Mouse (Mus musculus) MEL (cell line): ENCODE measurements around the gene Ap4b1. TPM values are rescaled to one million over a fixed set of nuclear protein-coding genes. Genes with fewer than 3 reads are reported as not detected.

Experiments
- DNase-seq: peaks from one replicate; pipeline ENCODE4 v3.0.0; 2011; ENCODE audit warnings: low read depth, low spot score
- H3K27ac ChIP-seq: 2 replicates; pipeline ENCODE4 v1.5.1; 2012; ENCODE audit warnings: low read depth, mild to moderate bottlenecking, control low read depth, low read length, moderate library complexity; ENCODE audit not compliant: control insufficient read depth
- H3K27me3 ChIP-seq, 2 experiments: fragments of 150-350 bp in 1 of 2; sonication (generic) in 1 of 2; 2 replicates each; pipeline ENCODE4 v1.6.1; 2012; ENCODE audit warnings: low read length in 2 of 2, mild to moderate bottlenecking in 2 of 2, improper control_type of control experiment in 1 of 2, moderate library complexity in 1 of 2; ENCODE audit not compliant: insufficient read depth in 2 of 2, control insufficient read depth in 1 of 2
- H3K36me3 ChIP-seq, 2 experiments: 2 replicates each; pipeline ENCODE4 v1.6.1; 2012 to 2014; ENCODE audit warnings: low read length in 2 of 2, improper control_type of control experiment in 1 of 2, inconsistent platforms in 1 of 2, mild to moderate bottlenecking in 1 of 2; ENCODE audit not compliant: insufficient read depth in 2 of 2, control insufficient read depth in 1 of 2
- H3K4me1 ChIP-seq, 2 experiments: fragments of 150-350 bp in 1 of 2; sonication (generic) in 1 of 2; 2 replicates each; pipeline ENCODE4 v1.6.1; 2012; ENCODE audit warnings: low read length in 2 of 2, improper control_type of control experiment in 1 of 2, mild to moderate bottlenecking in 1 of 2; ENCODE audit not compliant: insufficient read depth in 2 of 2, control insufficient read depth in 1 of 2
- H3K4me3 ChIP-seq, 2 experiments: fragments of 150-350 bp in 1 of 2; sonication (generic) in 1 of 2; 2 replicates each; pipeline ENCODE4 v1.5.1; 2012; ENCODE audit warnings: low read depth in 2 of 2, low read length in 2 of 2, mild to moderate bottlenecking in 2 of 2, moderate library complexity in 2 of 2, control low read depth in 1 of 2, improper control_type of control experiment in 1 of 2; ENCODE audit not compliant: control insufficient read depth in 1 of 2, insufficient read depth in 1 of 2
- H3K79me2 ChIP-seq: 2 replicates; pipeline ENCODE4 v1.6.1; 2012; ENCODE audit warnings: mild to moderate bottlenecking, low read length, moderate library complexity; ENCODE audit not compliant: control insufficient read depth, poor library complexity, insufficient read depth
- H3K9ac ChIP-seq: 2 replicates; pipeline ENCODE4 v1.6.1; 2012; ENCODE audit warnings: low read depth, mild to moderate bottlenecking, control low read depth, low read length, moderate library complexity; ENCODE audit not compliant: control insufficient read depth, poor library complexity, severe bottlenecking
- H3K9me3 ChIP-seq: fragments of 150-350 bp; sonication (generic); replicated peaks from 2 replicates; pipeline ENCODE4 v1.6.1; 2012; ENCODE audit warnings: mild to moderate bottlenecking, low read length, improper control_type of control experiment, moderate library complexity; ENCODE audit not compliant: insufficient read depth
- BHLHE40 ChIP-seq: IDR thresholded peaks from 2 replicates; pipeline ENCODE4 v1.6.1; 2012; ENCODE audit warnings: low read depth, mild to moderate bottlenecking, inconsistent platforms, low read length, improper control_type of control experiment, borderline replicate concordance
- CHD2 ChIP-seq: IDR thresholded peaks from 2 replicates; pipeline ENCODE4 v1.6.1; 2011; ENCODE audit warnings: low read length, improper control_type of control experiment
- E2F4 ChIP-seq: IDR thresholded peaks from 2 replicates; pipeline ENCODE4 v1.6.1; 2011; ENCODE audit warnings: low read depth, low read length, improper control_type of control experiment, borderline replicate concordance
- ELF1 ChIP-seq: IDR thresholded peaks from 2 replicates; pipeline ENCODE4 v1.6.1; 2014; ENCODE audit warnings: low read depth, mild to moderate bottlenecking, inconsistent platforms, low read length, improper control_type of control experiment, moderate library complexity
- EP300 ChIP-seq, 2 experiments: IDR thresholded peaks; 2 replicates each; pipeline ENCODE4 v1.6.1; 2011; ENCODE audit warnings: improper control_type of control experiment in 2 of 2, low read length in 2 of 2, low read depth in 1 of 2, mild to moderate bottlenecking in 1 of 2
- ETS1 ChIP-seq: IDR thresholded peaks from 2 replicates; pipeline ENCODE4 v1.6.1; 2012; ENCODE audit warnings: low read depth, mild to moderate bottlenecking, inconsistent platforms, low read length, improper control_type of control experiment, moderate library complexity
- GABPA ChIP-seq: IDR thresholded peaks from 2 replicates; pipeline ENCODE4 v1.6.1; 2012; ENCODE audit warnings: low read depth, mild to moderate bottlenecking, inconsistent platforms, low read length, improper control_type of control experiment, moderate library complexity
- HCFC1 ChIP-seq: IDR thresholded peaks from 2 replicates; pipeline ENCODE4 v1.6.1; 2012; ENCODE audit warnings: low read depth, mild to moderate bottlenecking, inconsistent platforms, low read length, improper control_type of control experiment, moderate library complexity
- KAT2A ChIP-seq: conservative IDR thresholded peaks from 2 replicates; pipeline ENCODE4 v1.6.1; 2012; ENCODE audit warnings: low read depth, low read length, improper control_type of control experiment, inconsistent platforms
- MAFK ChIP-seq: IDR thresholded peaks from 2 replicates; pipeline ENCODE4 v1.6.1; 2011; ENCODE audit warnings: low read depth, mild to moderate bottlenecking, low read length, improper control_type of control experiment, borderline replicate concordance
- MAX ChIP-seq: IDR thresholded peaks from 2 replicates; pipeline ENCODE4 v1.6.1; 2011; ENCODE audit warnings: low read length, improper control_type of control experiment
- MAZ ChIP-seq: IDR thresholded peaks from 2 replicates; pipeline ENCODE4 v1.6.1; 2012; ENCODE audit warnings: low read depth, mild to moderate bottlenecking, inconsistent platforms, low read length, improper control_type of control experiment
- MXI1 ChIP-seq: IDR thresholded peaks from 2 replicates; pipeline ENCODE4 v1.6.1; 2011; ENCODE audit warnings: mild to moderate bottlenecking, low read depth, low read length, improper control_type of control experiment
- MYC ChIP-seq: IDR thresholded peaks from 2 replicates; pipeline ENCODE4 v1.6.1; 2011; ENCODE audit warnings: low read depth, mild to moderate bottlenecking, low read length, improper control_type of control experiment, moderate library complexity
- NELFE ChIP-seq: IDR thresholded peaks from 2 replicates; pipeline ENCODE4 v1.6.1; 2011; ENCODE audit warnings: low read depth, low read length, improper control_type of control experiment
- NRF1 ChIP-seq: IDR thresholded peaks from 2 replicates; pipeline ENCODE4 v1.6.1; 2014; ENCODE audit warnings: low read depth, mild to moderate bottlenecking, inconsistent platforms, low read length, improper control_type of control experiment, moderate library complexity; ENCODE audit not compliant: poor library complexity, insufficient read depth, severe bottlenecking
- POLR2A ChIP-seq, 2 experiments: IDR thresholded peaks; 2 replicates each; pipeline ENCODE4 v1.6.1; 2011 to 2012; ENCODE audit warnings: low read length in 2 of 2, mild to moderate bottlenecking in 2 of 2, control low read depth in 1 of 2, improper control_type of control experiment in 1 of 2, low read depth in 1 of 2, moderate library complexity in 1 of 2; ENCODE audit not compliant: control insufficient read depth in 1 of 2, insufficient read depth in 1 of 2, poor library complexity in 1 of 2
- POLR2AphosphoS2 ChIP-seq: IDR thresholded peaks from 2 replicates; pipeline ENCODE4 v1.6.1; 2011; ENCODE audit warnings: low read length, improper control_type of control experiment
- POLR2AphosphoS5 ChIP-seq: IDR thresholded peaks from 2 replicates; pipeline ENCODE4 v1.6.1; 2012; ENCODE audit warnings: low read depth, borderline replicate concordance, mild to moderate bottlenecking, inconsistent platforms, low read length, moderate library complexity, mixed read lengths
- RAD21 ChIP-seq: IDR thresholded peaks from 2 replicates; pipeline ENCODE4 v1.6.1; 2011; ENCODE audit warnings: mild to moderate bottlenecking, low read depth, low read length, improper control_type of control experiment
- RCOR1 ChIP-seq: IDR thresholded peaks from 2 replicates; pipeline ENCODE4 v1.6.1; 2012; ENCODE audit warnings: low read depth, mild to moderate bottlenecking, inconsistent platforms, low read length, improper control_type of control experiment
- SIN3A ChIP-seq: IDR thresholded peaks from 2 replicates; pipeline ENCODE4 v1.6.1; 2012; ENCODE audit warnings: low read length, improper control_type of control experiment, inconsistent platforms
- SMC3 ChIP-seq: IDR thresholded peaks from 2 replicates; pipeline ENCODE4 v1.6.1; 2011; ENCODE audit warnings: low read depth, low read length, improper control_type of control experiment
- TAL1 ChIP-seq: IDR thresholded peaks from 2 replicates; pipeline ENCODE4 v1.6.1; 2012; ENCODE audit warnings: mild to moderate bottlenecking, inconsistent platforms, low read length, moderate library complexity, mixed read lengths
- TBP ChIP-seq: IDR thresholded peaks from 2 replicates; pipeline ENCODE4 v1.8.0; 2011; ENCODE audit warnings: low read depth, low read length, improper control_type of control experiment
- TCF12 ChIP-seq: IDR thresholded peaks from 2 replicates; pipeline ENCODE4 v1.6.1; 2014; ENCODE audit warnings: low read depth, mild to moderate bottlenecking, inconsistent platforms, low read length, improper control_type of control experiment, moderate library complexity
- USF1 ChIP-seq: IDR thresholded peaks from 2 replicates; pipeline ENCODE4 v1.6.1; 2014; ENCODE audit warnings: low read depth, mild to moderate bottlenecking, inconsistent platforms, low read length, improper control_type of control experiment, moderate library complexity
- USF2 ChIP-seq, 2 experiments: IDR thresholded peaks; 2 replicates each; pipeline ENCODE4 v1.6.1; 2011 to 2012; ENCODE audit warnings: improper control_type of control experiment in 2 of 2, low read length in 2 of 2, borderline replicate concordance in 1 of 2, inconsistent platforms in 1 of 2, low read depth in 1 of 2, mild to moderate bottlenecking in 1 of 2; ENCODE audit not compliant: insufficient read depth in 1 of 2
- ZKSCAN1 ChIP-seq: IDR thresholded peaks from 2 replicates; pipeline ENCODE4 v1.6.1; 2012; ENCODE audit warnings: low read depth, mild to moderate bottlenecking, inconsistent platforms, low read length, improper control_type of control experiment, moderate library complexity
- ZMIZ1 ChIP-seq: IDR thresholded peaks from 2 replicates; pipeline ENCODE4 v1.6.1; 2012; ENCODE audit warnings: low read depth, mild to moderate bottlenecking, inconsistent platforms, low read length, improper control_type of control experiment, moderate library complexity
- polyA plus RNA-seq, 2 experiments: library from polyadenylated mRNA; stranded (reverse) in 1 of 2; unstranded in 1 of 2; fragments of >175 nt in 1 of 2; fragments of >200 nt in 1 of 2; gene quantifications; 2 replicates each; pipeline versions ENCODE4 v1.2.1 to v1.2.4; 2012; ENCODE audit warnings: low replicate concordance in 2 of 2, low read depth in 1 of 2; ENCODE audit not compliant: insufficient read length in 2 of 2, insufficient read depth in 1 of 2, missing spikeins in 1 of 2
- total RNA-seq: library from RNA; depleted of rRNA; stranded (reverse); fragments of 300-350 nt; gene quantifications from 2 replicates; pipeline ENCODE4 v1.2.3, GENCODE M21; 2012; rRNA removed

The Ap4b1 gene
- total RNA-seq (14.2 and 15.1 TPM in 2 replicates), polyA plus RNA-seq (10 to 100 TPM in 1 of 2 experiments, not detected in 1; 20.2 TPM)

DNA sequence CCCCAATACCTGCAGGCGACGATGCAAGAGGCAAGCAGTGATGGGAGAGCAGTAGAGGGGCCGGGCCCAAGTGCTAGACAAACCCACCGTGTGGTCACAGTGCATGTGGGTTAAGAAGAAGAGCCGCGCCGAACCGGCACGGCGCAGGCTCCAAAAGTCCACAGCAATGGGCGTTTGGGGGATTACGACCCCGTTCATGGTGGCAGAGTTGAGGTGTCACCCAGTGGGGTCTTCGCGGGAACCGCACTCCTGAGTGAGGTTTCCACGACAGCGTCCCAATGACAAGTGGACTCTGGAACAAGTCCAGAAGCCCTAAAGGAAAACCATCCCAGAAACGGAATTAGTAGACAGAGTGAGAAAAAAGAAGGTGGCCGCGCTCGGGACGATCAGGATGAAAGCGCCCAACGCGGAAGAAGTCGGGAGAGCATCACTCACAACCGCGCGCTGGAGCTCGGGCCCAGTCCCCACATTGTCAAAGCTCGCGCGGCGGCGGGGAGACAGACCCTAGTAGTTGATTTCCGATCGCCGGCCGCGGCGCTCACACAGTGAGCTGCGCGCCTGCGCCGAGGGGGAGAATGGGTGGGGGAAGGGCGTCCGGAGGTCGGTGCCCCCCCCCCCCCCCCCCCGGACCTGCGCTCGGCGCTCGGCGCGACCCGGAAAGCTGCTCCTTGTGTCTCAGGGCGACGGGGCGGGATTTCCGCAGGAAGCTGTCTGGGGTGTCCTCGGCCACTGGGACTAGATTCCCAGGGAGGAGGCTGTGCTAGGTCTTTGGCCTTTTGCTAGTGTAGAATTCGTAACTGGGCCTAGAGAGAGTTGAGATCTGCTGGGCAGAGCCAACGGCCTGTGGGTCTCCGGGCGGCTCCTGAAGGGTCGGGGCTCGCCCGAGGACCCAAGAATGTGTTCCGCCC, at the start of gene Ap4b1, which contains the start of the genes Dclre1b and Gm43064:
TSS of gene Ap4b1 (plus strand) at position 630 of the 908 bp plus-strand sequence.
TSS of gene Dclre1b (minus strand) at position 554 of the 908 bp plus-strand sequence.
TSS of gene Gm43064 (plus strand) at position 683 of the 908 bp plus-strand sequence.
- peak within 1 kb of the TSS; percentile 83 to 100 for H3K4me3 ChIP-seq
- peaks cover 0 to 16% of the 10 kb centered on the region in 2 experiments for H3K36me3 ChIP-seq
- TF ChIP-seq TCF12 (peak; percentile 55), POLR2AphosphoS5 (no peak), ZMIZ1 (peak; percentile 73), MAFK (no peak), RCOR1 (0 out of 2 replicates have a peak, but pooled peaks have one; percentile 16), ELF1 (peak; percentile 86), ZKSCAN1 (no peak), TBP (peak; percentile 65), E2F4 (0 out of 2 replicates have a peak, but pooled peaks have one; percentile 70), USF2 (IDR thresholded peaks at IDR 0.05; ENCODE audit: borderline replicate concordance in 1 of 2, insufficient read depth in 1 of 2, low read depth in 1 of 2, low read length in 2 of 2) (no peak), MAX (peak; percentile 63), EP300 (IDR thresholded peaks at IDR 0.05; ENCODE audit: low read depth in 1 of 2, low read length in 2 of 2) (peak in 1 of 2 experiments; percentile 46; a peak in 1 of 4 replicates), HCFC1 (peak; percentile 91), POLR2A (IDR thresholded peaks at IDR 0.05; ENCODE audit: control insufficient read depth in 1 of 2, insufficient read depth in 1 of 2, low read depth in 1 of 2, low read length in 2 of 2, poor library complexity in 1 of 2) (peak; percentile 82 to 89), GABPA (no peak), MXI1 (peak; percentile 91), SIN3A (peak; percentile 95), TAL1 (no peak), POLR2AphosphoS2 (peak; percentile 71), MAZ (peak; percentile 95; the same call in 1 of the 2 replicates), MYC (peak; percentile 81), BHLHE40 (0 out of 2 replicates have a peak, but pooled peaks have one; percentile 10), CHD2 (peak; percentile 73), KAT2A (peak; percentile 65; the same call in 1 of the 2 replicates), USF1 (peak; percentile 38; the same call in 1 of the 2 replicates), NELFE (peak; percentile 80), NRF1 (peak; percentile 84), RAD21 (no peak), ETS1 (peak; percentile 70), SMC3 (peak; percentile 6; the same call in 1 of the 2 replicates)
- peaks cover 4 to 9% of the 10 kb centered on the region in 2 experiments; a peak in 3 of 4 replicates for H3K4me1 ChIP-seq
- peak; percentile 96 for DNase-seq
- H3K9me3 ChIP-seq, result no peaks in the 10 kb centered on the region
- H3K9ac ChIP-seq, result peak within 1 kb of the TSS; percentile 100
- H3K27me3 ChIP-seq, result no peaks in the 10 kb centered on the region
- peaks cover 19% of the 10 kb centered on the region for H3K79me2 ChIP-seq
- H3K27ac ChIP-seq, result peak within 1 kb of the TSS; percentile 97
